Comparison of ENCODE assay signal across 8 mouse cellular contexts in genomic region chr15:83250651-83251175, GRCm38 (mm10). TPM values are rescaled to one million over a fixed set of nuclear protein-coding genes. Genes with fewer than 3 reads are reported as not detected.
A peak's percentile ranks its signal among the peaks of the same experiment; 100 is the strongest.
DNase-seq lines count a peak whose midpoint lies in the region; ATAC-seq and TF ChIP-seq lines count a peak whose summit lies in the region.

No protein-coding gene starts in this region.

- H3K36me3 ChIP-seq in spleen, adult 2 months (ENCODE audit: control insufficient read depth, insufficient read depth, low read length): no peaks in the 10 kb centered on the region
- H3K36me3 ChIP-seq in heart, embryonic 15.5 days: no peaks in the 10 kb centered on the region
- H3K36me3 ChIP-seq in liver, embryonic 11.5 days (ENCODE audit: control insufficient read depth, insufficient read depth, low read length): no peaks in the 10 kb centered on the region
- no peaks in the 10 kb centered on the region for H3K36me3 ChIP-seq in stomach, postnatal 0 days (ENCODE audit: control insufficient read depth, insufficient read depth, low read length)

- no peak for ATAC-seq in heart, embryonic 15.5 days (replicated peaks; ENCODE audit: insufficient number of reproducible peaks, insufficient read depth, low FRiP score, low read depth)
- no peak for ATAC-seq in liver, embryonic 11.5 days (replicated peaks; ENCODE audit: low FRiP score)
- no peak; the same call in 1 of the 2 replicates for ATAC-seq in stomach, postnatal 0 days (ENCODE audit: low FRiP score, low TSS enrichment)

- peaks cover 2% of the 10 kb centered on the region; the same call in 1 of the 2 replicates for H3K4me1 ChIP-seq in spleen, adult 2 months (ENCODE audit: control insufficient read depth, insufficient read depth, insufficient read length)
- peaks cover 16% of the 10 kb centered on the region for H3K4me1 ChIP-seq in heart, embryonic 15.5 days (replicated peaks)
- H3K4me1 ChIP-seq in liver, embryonic 11.5 days (replicated peaks; ENCODE audit: control insufficient read depth, insufficient read depth, low read length): peaks cover 12% of the 10 kb centered on the region
- H3K4me1 ChIP-seq in stomach, postnatal 0 days (replicated peaks; ENCODE audit: control insufficient read depth, insufficient read depth): no peaks in the 10 kb centered on the region

- no peak for TF ChIP-seq POLR2A in spleen, adult 2 months (IDR thresholded peaks at IDR 0.05; ENCODE audit: low read depth, low read length)

- peak overlapping the region; percentile 95 for H3K4me2 ChIP-seq in heart, embryonic 15.5 days
- peak overlapping the region; percentile 76 for H3K4me2 ChIP-seq in liver, embryonic 11.5 days
- H3K4me2 ChIP-seq in stomach, postnatal 0 days (replicated peaks; ENCODE audit: low read depth): peak overlapping the region; percentile 79

- DNase-seq in spleen, adult 2 months (ENCODE audit: low read depth in 1 of 2, low spot score in 2 of 2): no peak
- no peak for DNase-seq in spleen, postnatal 14 days (ENCODE audit: low spot score in 2 of 2)
- DNase-seq in liver, embryonic 11.5 days (ENCODE audit: low spot score): no peak
- no peak for DNase-seq in stomach, postnatal 0 days (ENCODE audit: low spot score)
- no peak for DNase-seq in thymus, postnatal 36 days
- no peak for DNase-seq in cerebellum, postnatal 10 days
- DNase-seq in adrenal gland, postnatal 4 days (ENCODE audit: low spot score in 2 of 2): no peak

- 10% methylated on average over 20 of the region's 20 CpGs for WGBS in spleen, adult 2 months
- 4% methylated on average over 20 of the region's 20 CpGs for WGBS in heart, embryonic 15.5 days
- 4% methylated on average over 20 of the region's 20 CpGs for WGBS in liver, embryonic 11.5 days
- WGBS in stomach, postnatal 0 days: 1% methylated on average over 20 of the region's 20 CpGs

- H3K9me3 ChIP-seq in heart, embryonic 15.5 days (replicated peaks): no peaks in the 10 kb centered on the region
- H3K9me3 ChIP-seq in liver, embryonic 11.5 days (ENCODE audit: control insufficient read depth, low read length): no peaks in the 10 kb centered on the region; the same call in 1 of the 2 replicates
- H3K9me3 ChIP-seq in stomach, postnatal 0 days (ENCODE audit: control insufficient read depth, low read length): no peaks in the 10 kb centered on the region

- H3K27ac ChIP-seq in spleen, adult 2 months (ENCODE audit: insufficient read depth, low read length): peak overlapping the region; percentile 79; the same call in 1 of the 2 replicates
- no peak overlapping the region for H3K27ac ChIP-seq in heart, embryonic 15.5 days
- H3K27ac ChIP-seq in liver, embryonic 11.5 days (ENCODE audit: low read depth, low read length): no peak overlapping the region
- H3K27ac ChIP-seq in stomach, postnatal 0 days (replicated peaks): peak overlapping the region; percentile 86

- no peak for TF ChIP-seq EP300 in stomach, postnatal 0 days (optimal IDR thresholded peaks at IDR 0.05)

- H3K4me3 ChIP-seq in spleen, adult 2 months (ENCODE audit: extremely low read depth, insufficient read depth, insufficient read length): peak overlapping the region; percentile 29
- H3K4me3 ChIP-seq in heart, embryonic 15.5 days: peak overlapping the region; percentile 55
- peak overlapping the region; percentile 54 for H3K4me3 ChIP-seq in liver, embryonic 11.5 days (ENCODE audit: low read depth, low read length)
- peak overlapping the region; percentile 71 for H3K4me3 ChIP-seq in stomach, postnatal 0 days (ENCODE audit: low read depth, low read length)

- peaks cover 6% of the 10 kb centered on the region for H3K27me3 ChIP-seq in spleen, adult 2 months (ENCODE audit: control insufficient read depth, insufficient read depth, low read length)
- H3K27me3 ChIP-seq in heart, embryonic 15.5 days: peaks cover 45% of the 10 kb centered on the region
- H3K27me3 ChIP-seq in liver, embryonic 11.5 days (replicated peaks; ENCODE audit: control insufficient read depth, insufficient read depth, low read length): peaks cover 44% of the 10 kb centered on the region
- H3K27me3 ChIP-seq in stomach, postnatal 0 days (ENCODE audit: control insufficient read depth, insufficient read depth, low read length): no peaks in the 10 kb centered on the region

- TF ChIP-seq CTCF in spleen, adult 2 months (IDR thresholded peaks at IDR 0.05; ENCODE audit: extremely low read depth, insufficient read depth, insufficient read length, insufficient replicate concordance): no peak
- no peak for TF ChIP-seq CTCF in stomach, postnatal 0 days (IDR thresholded peaks at IDR 0.05; ENCODE audit: low read depth)

- H3K9ac ChIP-seq in heart, embryonic 15.5 days: peak overlapping the region; percentile 55
- H3K9ac ChIP-seq in liver, embryonic 11.5 days (ENCODE audit: low read depth, low read length): no peak overlapping the region
- H3K9ac ChIP-seq in stomach, postnatal 0 days (ENCODE audit: low read length): peak overlapping the region; percentile 85

RNA-seq across cellular contexts. Expression of gene A4galt, which starts 0.9 kb away (rescaled TPM):
- polyA plus RNA-seq in spleen, adult 2 months (2012; rRNA removed): 20.4 and 27.2 TPM in 2 replicates
- 1.3 and 1.6 TPM in 2 replicates for polyA plus RNA-seq in heart, embryonic 15.5 days (2015; fragmentation: Nextera tagmentation; extraction: Ambion mirVana)
- polyA plus RNA-seq in liver, embryonic 11.5 days (2014; fragmentation: Nextera tagmentation; extraction: Ambion mirVana): 0.12 TPM in 1 of 2 replicates, not detected in the other
- 23.0 and 24.4 TPM in 2 replicates for polyA plus RNA-seq in stomach, postnatal 0 days (2015; fragmentation: Nextera tagmentation; extraction: Ambion mirVana)
- total RNA-seq in adrenal gland, postnatal 4 days (2021): 10 to 100 TPM; 11.6 to 14.6 TPM

Comparison
In these comparisons a context has a peak if more than half of its experiments do, and no peak if none do; other contexts are left out.
1. H3K27ac ChIP-seq: peak in spleen, adult 2 months (single experiment) and stomach, postnatal 0 days (single experiment); none in heart, embryonic 15.5 days (single experiment) and liver, embryonic 11.5 days (single experiment).
2. Peak in every context shown above with its lines, with median percentiles within 50 percentile points of each other: H3K4me3 ChIP-seq and H3K4me2 ChIP-seq.